In the genomic region with DNA sequence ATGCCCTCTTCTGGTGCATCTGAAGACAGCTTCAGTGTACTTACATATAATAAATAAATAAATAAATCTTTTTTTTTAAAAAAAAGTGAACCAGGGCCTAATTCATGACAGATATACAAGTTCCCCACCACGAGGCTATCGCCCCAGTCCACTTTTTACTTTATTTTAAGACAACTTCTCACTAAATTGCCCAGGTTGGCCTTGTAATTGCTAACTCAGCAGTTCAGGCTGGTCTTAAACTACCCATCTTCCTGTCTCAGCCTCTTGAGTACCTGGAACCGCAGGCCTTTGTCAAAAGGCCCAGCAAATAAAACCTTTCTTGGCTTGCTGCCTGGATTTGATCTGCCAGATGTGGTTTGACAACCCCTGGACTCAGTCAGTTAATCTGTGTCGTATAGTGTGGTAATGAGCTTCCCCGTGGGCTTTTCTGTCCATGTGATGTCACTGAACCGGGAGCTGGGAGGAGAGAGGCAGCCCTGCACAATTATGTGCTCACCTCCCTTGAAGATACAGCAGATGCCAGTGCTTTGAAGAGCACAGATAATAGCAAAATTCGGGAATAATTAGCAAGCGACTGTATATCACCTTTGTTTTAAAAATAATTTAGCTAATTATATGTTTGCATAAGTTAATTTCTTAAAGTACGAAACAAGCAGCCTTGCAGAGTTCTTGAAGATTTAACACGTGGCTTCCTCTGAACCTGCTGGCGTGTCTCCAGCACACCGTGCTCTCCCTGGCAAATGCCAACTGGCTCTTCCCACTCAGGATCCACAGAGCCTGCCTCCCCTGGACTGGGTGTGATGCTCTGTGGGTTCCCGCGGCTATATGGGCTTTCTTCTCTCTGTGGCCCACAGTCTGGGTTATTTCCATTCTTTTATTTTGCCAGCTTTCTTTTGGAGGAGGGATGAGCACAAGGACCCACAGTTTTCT, we compare ENCODE assay signal across 17 mouse cellular contexts. TPM values are rescaled to one million over a fixed set of nuclear protein-coding genes. Genes with fewer than 3 reads are reported as not detected.
DNase-seq lines count a peak whose midpoint lies in the region; ATAC-seq and TF ChIP-seq lines count a peak whose summit lies in the region.
"Had no signal": no experiment of that assay in that cellular context is flagged by ENCODE, and none has a peak within 500 bp of the region (broad histone marks: within the 10 kb centered on the region; RNA-seq: fewer than 3 reads in every experiment).

No protein-coding gene starts in this region.

- TF ChIP-seq CTCF in liver, postnatal 0 days (IDR thresholded peaks at IDR 0.05; ENCODE audit: low read depth), result no peak

- 76% methylated on average over 14 of the region's 14 CpGs for WGBS in liver, postnatal 0 days (ENCODE audit: insufficient replicate concordance)
- 80% methylated on average over 14 of the region's 14 CpGs for WGBS in liver, embryonic 11.5 days
- 61% methylated on average over 14 of the region's 14 CpGs for WGBS in limb, embryonic 13.5 days

- H3K9ac ChIP-seq in liver, postnatal 0 days (replicated peaks), result 0 out of 2 replicates have a peak overlapping the region, but pooled peaks have one; percentile 1
- no peak overlapping the region for H3K9ac ChIP-seq in liver, embryonic 11.5 days (ENCODE audit: low read depth, low read length)
- H3K9ac ChIP-seq in limb, embryonic 13.5 days, result no peak overlapping the region
- H3K9ac ChIP-seq: embryonic facial prominence, embryonic 15.5 days; forebrain, embryonic 12.5 days; liver, embryonic 13.5 days had no signal

- no peak overlapping the region for H3K4me3 ChIP-seq in liver, postnatal 0 days (ENCODE audit: low read depth, low read length)
- H3K4me3 ChIP-seq in liver, embryonic 11.5 days (ENCODE audit: low read depth, low read length), result no peak overlapping the region
- H3K4me3 ChIP-seq in limb, embryonic 13.5 days, result no peak overlapping the region
- H3K4me3 ChIP-seq: embryonic facial prominence, embryonic 15.5 days; forebrain, embryonic 12.5 days; liver, embryonic 13.5 days had no signal

- H3K27ac ChIP-seq in liver, postnatal 0 days (ENCODE audit: low read depth), result no peak overlapping the region
- H3K27ac ChIP-seq in liver, embryonic 11.5 days (ENCODE audit: low read depth, low read length), result no peak overlapping the region
- no peak overlapping the region for H3K27ac ChIP-seq in limb, embryonic 13.5 days
- H3K27ac ChIP-seq: embryonic facial prominence, embryonic 15.5 days; forebrain, embryonic 12.5 days; liver, embryonic 13.5 days had no signal

- H3K36me3 ChIP-seq in liver, postnatal 0 days (replicated peaks; ENCODE audit: insufficient read depth, low read length), result no peaks in the 10 kb centered on the region
- H3K36me3 ChIP-seq in liver, embryonic 11.5 days (ENCODE audit: control insufficient read depth, insufficient read depth, low read length), result no peaks in the 10 kb centered on the region
- H3K36me3 ChIP-seq in limb, embryonic 13.5 days, result no peaks in the 10 kb centered on the region
- H3K36me3 ChIP-seq: embryonic facial prominence, embryonic 15.5 days; forebrain, embryonic 12.5 days; liver, embryonic 13.5 days had no signal

- DNase-seq in liver, postnatal 0 days, result no peak
- no peak for DNase-seq in liver, embryonic 11.5 days (ENCODE audit: low spot score)
- DNase-seq in MN1 (ENCODE audit: low spot score), result peak; percentile 77
- peak; percentile 28 for DNase-seq in cerebellum, adult 9-10 months
- DNase-seq in T-cell, adult 2 months (ENCODE audit: low spot score), result no peak
- DNase-seq: adrenal gland, postnatal 14 days; embryo, embryonic 11 days; kidney, adult 9 months; kidney, postnatal 4 days; liver, embryonic 13.5 days; right cerebral cortex, postnatal 25 days had no signal

- H3K27me3 ChIP-seq in liver, postnatal 0 days (ENCODE audit: insufficient read depth, low read length), result 0 out of 2 replicates have a peak, but pooled peaks cover 3% of the 10 kb centered on the region
- H3K27me3 ChIP-seq in liver, embryonic 11.5 days (replicated peaks; ENCODE audit: control insufficient read depth, insufficient read depth, low read length), result no peaks in the 10 kb centered on the region
- H3K27me3 ChIP-seq in limb, embryonic 13.5 days, result no peaks in the 10 kb centered on the region
- H3K27me3 ChIP-seq: embryonic facial prominence, embryonic 15.5 days; forebrain, embryonic 12.5 days had no signal

- H3K4me2 ChIP-seq in liver, postnatal 0 days (ENCODE audit: low read depth, low read length), result no peak overlapping the region
- no peak overlapping the region for H3K4me2 ChIP-seq in liver, embryonic 11.5 days
- no peak overlapping the region for H3K4me2 ChIP-seq in limb, embryonic 13.5 days (replicated peaks)
- H3K4me2 ChIP-seq: embryonic facial prominence, embryonic 15.5 days; forebrain, embryonic 12.5 days; heart, embryonic 11.5 days; liver, embryonic 13.5 days had no signal

- no peaks in the 10 kb centered on the region for H3K4me1 ChIP-seq in liver, postnatal 0 days (ENCODE audit: insufficient read depth)
- H3K4me1 ChIP-seq in liver, embryonic 11.5 days (replicated peaks; ENCODE audit: control insufficient read depth, insufficient read depth, low read length), result no peaks in the 10 kb centered on the region
- 0 out of 2 replicates have a peak, but pooled peaks cover 3% of the 10 kb centered on the region for H3K4me1 ChIP-seq in limb, embryonic 13.5 days
- H3K4me1 ChIP-seq: embryonic facial prominence, embryonic 15.5 days; forebrain, embryonic 12.5 days had no signal

- no peaks in the 10 kb centered on the region for H3K9me3 ChIP-seq in liver, postnatal 0 days (ENCODE audit: low read length)
- H3K9me3 ChIP-seq in liver, embryonic 11.5 days (ENCODE audit: control insufficient read depth, low read length), result no peaks in the 10 kb centered on the region
- no peaks in the 10 kb centered on the region for H3K9me3 ChIP-seq in limb, embryonic 13.5 days
- H3K9me3 ChIP-seq: embryonic facial prominence, embryonic 15.5 days; forebrain, embryonic 12.5 days; liver, embryonic 13.5 days had no signal

- no peak for ATAC-seq in liver, postnatal 0 days
- ATAC-seq in liver, embryonic 11.5 days (replicated peaks; ENCODE audit: low FRiP score), result no peak
- peak; percentile 36; the same call in 1 of the 2 replicates for ATAC-seq in limb, embryonic 13.5 days (ENCODE audit: low FRiP score, low read depth)
- ATAC-seq in inflammation-experienced regulatory T-cells, adult 6 months, result no peak

- TF ChIP-seq EP300 in liver, postnatal 0 days (IDR thresholded peaks at IDR 0.05; ENCODE audit: low read depth), result no peak

RNA-seq across cellular contexts. Expression of gene Aqp7, which starts 23.8 kb away (rescaled TPM):
- 2.1 and 2.3 TPM in 2 replicates for polyA plus RNA-seq in liver, postnatal 0 days (2015; fragmentation: Nextera tagmentation; extraction: Ambion mirVana)
- 0.86 and 1.2 TPM in 2 replicates for polyA plus RNA-seq in liver, embryonic 11.5 days (2014; fragmentation: Nextera tagmentation; extraction: Ambion mirVana)
- polyA plus RNA-seq in limb, embryonic 13.5 days (2015; fragmentation: Nextera tagmentation; extraction: Ambion mirVana), result 0.06 and 0.15 TPM in 2 replicates
- polyA plus RNA-seq in inflammation-experienced regulatory T-cells, adult 6 months (2017; shearing (Covaris generic)), result under 1 TPM in 2 of 3 experiments, not detected in 1; 0.31 to 0.46 TPM
- polyA plus RNA-seq: forebrain, embryonic 12.5 days; neural tube, embryonic 11.5 days had no signal

RNA-seq across cellular contexts. Expression of gene Aqp3, which starts 26.2 kb away (rescaled TPM):
- polyA plus RNA-seq in liver, postnatal 0 days (2015; fragmentation: Nextera tagmentation; extraction: Ambion mirVana), result 7.3 and 10.7 TPM in 2 replicates
- 12.7 and 15.7 TPM in 2 replicates for polyA plus RNA-seq in liver, embryonic 11.5 days (2014; fragmentation: Nextera tagmentation; extraction: Ambion mirVana)
- 6.7 and 7.7 TPM in 2 replicates for polyA plus RNA-seq in limb, embryonic 13.5 days (2015; fragmentation: Nextera tagmentation; extraction: Ambion mirVana)
- polyA plus RNA-seq in inflammation-experienced regulatory T-cells, adult 6 months (2017; shearing (Covaris generic)), result 10 to 100 TPM; 15.2 to 21.2 (median 15.4) TPM

RNA-seq across cellular contexts. Expression of gene Nol6, which starts 52.5 kb away (rescaled TPM):
- polyA plus RNA-seq in liver, postnatal 0 days (2015; fragmentation: Nextera tagmentation; extraction: Ambion mirVana), result 4.3 and 4.7 TPM in 2 replicates
- 35.8 and 39.8 TPM in 2 replicates for polyA plus RNA-seq in liver, embryonic 11.5 days (2014; fragmentation: Nextera tagmentation; extraction: Ambion mirVana)
- polyA plus RNA-seq in limb, embryonic 13.5 days (2015; fragmentation: Nextera tagmentation; extraction: Ambion mirVana), result 26.0 and 28.9 TPM in 2 replicates
- polyA plus RNA-seq in inflammation-experienced regulatory T-cells, adult 6 months (2017; shearing (Covaris generic)), result 10 to 100 TPM; 14.5 to 20.3 (median 15.7) TPM

Comparison
In these comparisons a context has a peak if more than half of its experiments do, and no peak if none do; other contexts are left out.
1. DNase-seq: peak in MN1 (single experiment) and cerebellum, adult 9-10 months (single experiment); none in liver, postnatal 0 days (single experiment), liver, embryonic 11.5 days (single experiment) and T-cell, adult 2 months (single experiment).